Mouse (Mus musculus) forebrain, postnatal 0 days (tissue): Measurements from ENCODE around the gene Pigg. TPM values are rescaled to one million over a fixed set of nuclear protein-coding genes. Genes with fewer than 3 reads are reported as not detected.
"Not testable (repeated sequence)": the region's sequence is repeated elsewhere in the genome, so short reads cannot be mapped to it uniquely, and the experiment has no call there.

Experiments used
- ATAC-seq: fragments of 200-750 bp; cut with Nextera tagmentation; 2 replicates; pipeline ENCODE4 v1.8.0; 2017; ENCODE audit warnings: mild to moderate bottlenecking, moderate library complexity
- DNase-seq: peaks from one replicate; pipeline ENCODE4 v3.0.0-alpha.2; 2015
- H3K27ac ChIP-seq: fragments of 300-500 bp; sonication (generic); 2 replicates; pipeline ENCODE4 v1.5.1; 2014; ENCODE audit warnings: low read depth, mild to moderate bottlenecking, antibody characterized with exemption, low read length, moderate library complexity, mixed read lengths
- H3K27me3 ChIP-seq: fragments of 300-500 bp; sonication (generic); 2 replicates; pipeline ENCODE4 v1.6.1; 2014; ENCODE audit warnings: mild to moderate bottlenecking, low read length, mixed read lengths; ENCODE audit not compliant: insufficient read depth
- H3K36me3 ChIP-seq: fragments of 300-500 bp; sonication (generic); 2 replicates; pipeline ENCODE4 v1.6.1; 2014; ENCODE audit warnings: mild to moderate bottlenecking, moderate library complexity; ENCODE audit not compliant: insufficient read depth
- H3K4me1 ChIP-seq: fragments of 300-500 bp; sonication (generic); 2 replicates; pipeline ENCODE4 v1.6.1; 2014; ENCODE audit warnings: antibody characterized with exemption; ENCODE audit not compliant: insufficient read depth
- H3K4me2 ChIP-seq: fragments of 300-500 bp; sonication (generic); 2 replicates; pipeline ENCODE4 v1.6.1; 2014; ENCODE audit warnings: low read depth, mild to moderate bottlenecking, moderate library complexity
- H3K4me3 ChIP-seq: fragments of 300-500 bp; sonication (generic); 2 replicates; pipeline ENCODE4 v1.5.1; 2014; ENCODE audit warnings: low read depth, low read length, mixed read lengths
- H3K9ac ChIP-seq: fragments of 300-500 bp; sonication (generic); 2 replicates; pipeline ENCODE4 v1.6.1; 2014; ENCODE audit warnings: mild to moderate bottlenecking
- H3K9me3 ChIP-seq: fragments of 300-500 bp; sonication (generic); 2 replicates; pipeline ENCODE4 v1.6.1; 2016; ENCODE audit warnings: low read length
- CTCF ChIP-seq: sonication (generic); IDR thresholded peaks from 2 replicates; pipeline ENCODE4 v1.5.1; 2016; ENCODE audit warnings: antibody characterized with exemption, control low read depth, low read depth
- WGBS: fragments of 180-500 bp; shearing (Covaris S2); extraction: QIAGEN DNeasy Blood & Tissue Kit; methylation state at CpG from one replicate; pipeline ENCODE4 v1.1.7; 2014; 5-methylcytosine and 5-hydroxymethylcytosine counted together
- polyA plus RNA-seq: library from polyadenylated mRNA; unstranded; fragments of >200 nt; fragmentation: Nextera tagmentation; extraction: Ambion mirVana; gene quantifications from 2 replicates; pipeline ENCODE4 v1.2.1, GENCODE M21; 2015
- total RNA-seq: library from RNA; depleted of rRNA; stranded (reverse); fragments of >200 nt; gene quantifications from 2 replicates; pipeline ENCODE4 v1.2.3, GENCODE M21; 2014

The Pigg gene
- total and polyA plus RNA-seq, 2 experiments from 2014 or later: 2.2 to 6.6 TPM

GRCm38 (mm10) chr5:108269811-108270151 is 42.6 kb upstream of the Pigg start:
- H3K27ac ChIP-seq: no peak overlapping the region
- no peak for ATAC-seq
- H3K4me2 ChIP-seq: peak overlapping the region; percentile 92
- H3K4me3 ChIP-seq: peak overlapping the region; percentile 92
- H3K9me3 ChIP-seq: no peaks in the 10 kb centered on the region
- WGBS: 17% methylated on average over 7 of the region's 7 CpGs
- peak overlapping the region; percentile 96 for H3K9ac ChIP-seq
- H3K27me3 ChIP-seq: no peaks in the 10 kb centered on the region
- peaks cover 23% of the 10 kb centered on the region for H3K4me1 ChIP-seq
- H3K36me3 ChIP-seq: no peaks in the 10 kb centered on the region
- no peak for TF ChIP-seq CTCF
- no peak for DNase-seq

GRCm38 (mm10) chr5:108270415-108270814 is 42.0 kb upstream of the Pigg start:
- Histone ChIP-seq H3K4me2 (peak overlapping the region; percentile 92), H3K4me3 (peak overlapping the region; percentile 92), H3K36me3 (no peaks in the 10 kb centered on the region), H3K4me1 (peaks cover 23% of the 10 kb centered on the region), H3K9me3 (no peaks in the 10 kb centered on the region), H3K27ac (no peak overlapping the region), H3K27me3 (no peaks in the 10 kb centered on the region), H3K9ac (peak overlapping the region; percentile 96)
- no peak for DNase-seq
- no peak for ATAC-seq
- no peak for TF ChIP-seq CTCF
- 53% methylated on average over 9 of the region's 9 CpGs for WGBS

GRCm38 (mm10) chr5:108271345-108271744 is 41.1 kb upstream of the Pigg start:
- Histone ChIP-seq H3K4me2 (peak overlapping the region; percentile 31), H3K4me1 (peaks cover 23% of the 10 kb centered on the region)
- H3K27me3 ChIP-seq, H3K27ac ChIP-seq, ATAC-seq, H3K9me3 ChIP-seq, H3K9ac ChIP-seq, H3K4me3 ChIP-seq, H3K36me3 ChIP-seq, DNase-seq: not testable (repeated sequence)
- 96% methylated on average over 6 of the region's 6 CpGs for WGBS

GRCm38 (mm10) chr5:108286957-108287356 is 25.5 kb upstream of the Pigg start:
- H3K27ac ChIP-seq: no peak overlapping the region
- H3K4me1 ChIP-seq: no peaks in the 10 kb centered on the region
- no peak overlapping the region for H3K4me3 ChIP-seq
- no peaks in the 10 kb centered on the region; the same call in 1 of the 2 replicates for H3K9me3 ChIP-seq
- WGBS: 97% methylated on average over 2 of the region's 2 CpGs
- H3K27me3 ChIP-seq: no peaks in the 10 kb centered on the region
- DNase-seq (no peak), ATAC-seq (no peak)
- no peak overlapping the region for H3K4me2 ChIP-seq
- H3K36me3 ChIP-seq: no peaks in the 10 kb centered on the region
- TF ChIP-seq CTCF: no peak
- no peak overlapping the region for H3K9ac ChIP-seq

- no peaks in the 10 kb centered on the region for H3K36me3 ChIP-seq
- no peaks in the 10 kb centered on the region for H3K27me3 ChIP-seq
- ATAC-seq (no peak), DNase-seq (no peak)
- H3K9ac ChIP-seq: no peak overlapping the region
- H3K27ac ChIP-seq: no peak overlapping the region
- no peaks in the 10 kb centered on the region for H3K4me1 ChIP-seq
- WGBS: 54% methylated on average over 3 of the region's 3 CpGs
- no peak overlapping the region for H3K4me3 ChIP-seq
- no peak for TF ChIP-seq CTCF
- H3K4me2 ChIP-seq: no peak overlapping the region
- no peaks in the 10 kb centered on the region for H3K9me3 ChIP-seq
Measured at GRCm38 (mm10) chr5:108301567-108301966, 10.8 kb upstream of the Pigg start.

GRCm38 (mm10) chr5:108313065-108313860 is 854 bp downstream of the Pigg start:
- Histone ChIP-seq H3K9me3 (no peaks in the 10 kb centered on the region), H3K27me3 (no peaks in the 10 kb centered on the region), H3K4me2 (peak overlapping the region; percentile 56), H3K27ac (peak overlapping the region; percentile 84; the same call in 1 of the 2 replicates), H3K4me1 (peaks cover 9% of the 10 kb centered on the region; the same call in 1 of the 2 replicates), H3K9ac (peak overlapping the region; percentile 80), H3K4me3 (peak overlapping the region; percentile 89), H3K36me3 (peaks cover 5% of the 10 kb centered on the region; the same call in 1 of the 2 replicates)
- no peak for TF ChIP-seq CTCF
- ATAC-seq (no peak), DNase-seq (no peak)
- 6% methylated on average over 16 of the region's 16 CpGs for WGBS

GRCm38 (mm10) chr5:108331051-108331450 is 18.6 kb downstream of the Pigg start:
- no peaks in the 10 kb centered on the region for H3K27me3 ChIP-seq
- H3K36me3 ChIP-seq: peaks cover 40% of the 10 kb centered on the region
- no peak overlapping the region for H3K4me3 ChIP-seq
- H3K27ac ChIP-seq: no peak overlapping the region
- no peak for TF ChIP-seq CTCF
- no peak overlapping the region for H3K4me2 ChIP-seq
- H3K9ac ChIP-seq: no peak overlapping the region
- H3K4me1 ChIP-seq: no peaks in the 10 kb centered on the region
- 84% methylated on average over 1 of the region's 1 CpGs for WGBS
- no peaks in the 10 kb centered on the region for H3K9me3 ChIP-seq
- ATAC-seq (no peak), DNase-seq (no peak)
